Comparison of ENCODE assay signal across 22 mouse cellular contexts in the genomic region with DNA sequence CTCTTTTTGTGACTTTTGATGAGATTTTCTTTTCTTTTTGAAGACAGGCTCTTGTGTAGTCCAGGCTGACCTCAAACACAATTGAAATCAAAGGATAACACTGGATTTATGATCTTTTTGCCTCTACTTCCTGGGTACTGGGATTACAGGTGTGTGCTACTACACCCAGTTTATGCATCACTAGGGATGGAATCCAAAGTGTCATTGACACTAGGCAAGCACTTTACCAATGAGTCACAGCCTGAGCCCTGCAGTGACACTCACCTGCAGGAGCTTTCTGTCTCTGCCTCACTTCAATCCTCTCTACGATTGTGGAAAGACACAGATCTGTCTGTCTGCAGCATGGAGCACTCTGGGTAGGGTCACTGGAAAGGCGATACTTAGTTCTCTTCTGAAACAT. TPM values are rescaled to one million over a fixed set of nuclear protein-coding genes. Genes with fewer than 3 reads are reported as not detected.
A peak's percentile ranks its signal among the peaks of the same experiment; 100 is the strongest.
DNase-seq lines count a peak whose midpoint lies in the region; ATAC-seq and TF ChIP-seq lines count a peak whose summit lies in the region.
"Had no signal": no experiment of that assay in that cellular context is flagged by ENCODE, and none has a peak within 500 bp of the region (broad histone marks: within the 10 kb centered on the region; RNA-seq: fewer than 3 reads in every experiment).

No protein-coding gene starts in this region.

- no peak for DNase-seq in lung, postnatal 0 days (ENCODE audit: low spot score)
- DNase-seq in lung, postnatal 10 days = no peak
- DNase-seq: adrenal gland, postnatal 36 days; cerebellum, adult 18-20 months; cerebellum, adult 9-10 months; cerebellum, postnatal 14 days; gastrocnemius, postnatal 10 days; gastrocnemius, postnatal 36 days; heart, adult 2 months; heart, postnatal 14 days had no signal

- no peak overlapping the region for H3K9ac ChIP-seq in intestine, embryonic 15.5 days
- no peak overlapping the region for H3K9ac ChIP-seq in intestine, postnatal 0 days (ENCODE audit: low read depth, low read length)
- no peak overlapping the region for H3K9ac ChIP-seq in lung, postnatal 0 days (replicated peaks; ENCODE audit: low read depth)
- H3K9ac ChIP-seq in stomach, embryonic 15.5 days = no peak overlapping the region
- H3K9ac ChIP-seq in midbrain, embryonic 15.5 days = no peak overlapping the region
- no peak overlapping the region for H3K9ac ChIP-seq in hindbrain, embryonic 13.5 days
- H3K9ac ChIP-seq: forebrain, embryonic 13.5 days; heart, embryonic 13.5 days; hindbrain, embryonic 12.5 days had no signal

- 0 out of 2 replicates have a peak, but pooled peaks cover 3% of the 10 kb centered on the region for H3K4me1 ChIP-seq in intestine, embryonic 15.5 days (replicated peaks)
- 0 out of 2 replicates have a peak, but pooled peaks cover 2% of the 10 kb centered on the region for H3K4me1 ChIP-seq in intestine, postnatal 0 days (replicated peaks; ENCODE audit: control insufficient read depth, insufficient read depth, low read length)
- no peaks in the 10 kb centered on the region for H3K4me1 ChIP-seq in lung, postnatal 0 days (ENCODE audit: insufficient read depth, low read depth, low read length)
- H3K4me1 ChIP-seq in stomach, embryonic 15.5 days = no peaks in the 10 kb centered on the region
- H3K4me1 ChIP-seq in midbrain, embryonic 15.5 days = no peaks in the 10 kb centered on the region
- H3K4me1 ChIP-seq in hindbrain, embryonic 13.5 days (replicated peaks) = no peaks in the 10 kb centered on the region
- H3K4me1 ChIP-seq: hindbrain, embryonic 12.5 days had no signal

- H3K27ac ChIP-seq in intestine, embryonic 15.5 days = no peak overlapping the region
- H3K27ac ChIP-seq in intestine, postnatal 0 days (ENCODE audit: low read depth, low read length) = no peak overlapping the region
- H3K27ac ChIP-seq in lung, postnatal 0 days (ENCODE audit: low read length) = peak overlapping the region; percentile 91
- peak overlapping the region; percentile 24; the same call in 1 of the 2 replicates for H3K27ac ChIP-seq in stomach, embryonic 15.5 days
- no peak overlapping the region for H3K27ac ChIP-seq in midbrain, embryonic 15.5 days
- H3K27ac ChIP-seq in hindbrain, embryonic 13.5 days = no peak overlapping the region
- H3K27ac ChIP-seq: forebrain, embryonic 10.5 days; forebrain, embryonic 13.5 days; heart, adult 2 months; heart, embryonic 10.5 days; heart, embryonic 13.5 days; hindbrain, embryonic 12.5 days had no signal

- H3K27me3 ChIP-seq in intestine, embryonic 15.5 days (replicated peaks) = no peaks in the 10 kb centered on the region
- H3K27me3 ChIP-seq in intestine, postnatal 0 days (replicated peaks; ENCODE audit: control insufficient read depth, insufficient read depth, low read length) = no peaks in the 10 kb centered on the region
- H3K27me3 ChIP-seq in lung, postnatal 0 days (replicated peaks; ENCODE audit: insufficient read depth, low read length) = no peaks in the 10 kb centered on the region
- H3K27me3 ChIP-seq in stomach, embryonic 15.5 days (replicated peaks) = no peaks in the 10 kb centered on the region
- no peaks in the 10 kb centered on the region for H3K27me3 ChIP-seq in midbrain, embryonic 15.5 days (replicated peaks)
- H3K27me3 ChIP-seq in hindbrain, embryonic 13.5 days = no peaks in the 10 kb centered on the region
- H3K27me3 ChIP-seq: forebrain, embryonic 13.5 days; hindbrain, embryonic 12.5 days had no signal

- TF ChIP-seq EP300 in lung, postnatal 0 days (IDR thresholded peaks at IDR 0.05) = peak; percentile 80

- no peak for TF ChIP-seq CTCF in intestine, postnatal 0 days (IDR thresholded peaks at IDR 0.05; ENCODE audit: low read depth)
- TF ChIP-seq CTCF in lung, postnatal 0 days (IDR thresholded peaks at IDR 0.05) = no peak

- 0 out of 2 replicates have a peak, but pooled peaks have one; percentile 10 for ATAC-seq in intestine, embryonic 15.5 days
- ATAC-seq in intestine, postnatal 0 days = no peak
- peak; percentile 43 for ATAC-seq in lung, postnatal 0 days
- ATAC-seq in stomach, embryonic 15.5 days (ENCODE audit: insufficient read depth, low FRiP score, low read depth) = no peak
- no peak for ATAC-seq in midbrain, embryonic 15.5 days (replicated peaks)
- no peak for ATAC-seq in hindbrain, embryonic 13.5 days (ENCODE audit: low FRiP score)
- ATAC-seq: activated CD4-positive, CD25-positive, alpha-beta regulatory T cell, adult 4 months; forebrain, embryonic 13.5 days; forebrain, embryonic 16.5 days had no signal

- no peaks in the 10 kb centered on the region for H3K36me3 ChIP-seq in intestine, embryonic 15.5 days
- no peaks in the 10 kb centered on the region for H3K36me3 ChIP-seq in intestine, postnatal 0 days (ENCODE audit: control insufficient read depth, insufficient read depth)
- H3K36me3 ChIP-seq in lung, postnatal 0 days (ENCODE audit: insufficient read depth, low read length) = no peaks in the 10 kb centered on the region
- H3K36me3 ChIP-seq in stomach, embryonic 15.5 days = no peaks in the 10 kb centered on the region
- no peaks in the 10 kb centered on the region for H3K36me3 ChIP-seq in midbrain, embryonic 15.5 days (replicated peaks)
- H3K36me3 ChIP-seq in hindbrain, embryonic 13.5 days = no peaks in the 10 kb centered on the region
- H3K36me3 ChIP-seq: forebrain, embryonic 10.5 days; heart, embryonic 10.5 days; heart, embryonic 13.5 days; hindbrain, embryonic 12.5 days had no signal

- H3K4me3 ChIP-seq in intestine, embryonic 15.5 days (replicated peaks) = no peak overlapping the region
- H3K4me3 ChIP-seq in intestine, postnatal 0 days (ENCODE audit: low read depth, low read length) = no peak overlapping the region
- H3K4me3 ChIP-seq in lung, postnatal 0 days (ENCODE audit: low read depth, low read length) = no peak overlapping the region
- no peak overlapping the region for H3K4me3 ChIP-seq in stomach, embryonic 15.5 days (replicated peaks)
- no peak overlapping the region for H3K4me3 ChIP-seq in midbrain, embryonic 15.5 days
- H3K4me3 ChIP-seq in hindbrain, embryonic 13.5 days = no peak overlapping the region
- H3K4me3 ChIP-seq: forebrain, embryonic 10.5 days; forebrain, embryonic 13.5 days; heart, adult 2 months; heart, embryonic 10.5 days; heart, embryonic 13.5 days; hindbrain, embryonic 12.5 days had no signal

- 69% methylated on average over 2 of the region's 2 CpGs for WGBS in intestine, embryonic 15.5 days
- WGBS in intestine, postnatal 0 days = 77% methylated on average over 2 of the region's 2 CpGs
- 65% methylated on average over 2 of the region's 2 CpGs for WGBS in lung, postnatal 0 days
- WGBS in stomach, embryonic 15.5 days = 71% methylated on average over 2 of the region's 2 CpGs
- 90% methylated on average over 2 of the region's 2 CpGs for WGBS in midbrain, embryonic 15.5 days
- WGBS in hindbrain, embryonic 13.5 days = 100% methylated on average over 2 of the region's 2 CpGs

- H3K9me3 ChIP-seq in intestine, embryonic 15.5 days = no peaks in the 10 kb centered on the region
- H3K9me3 ChIP-seq in intestine, postnatal 0 days (ENCODE audit: control insufficient read depth) = no peaks in the 10 kb centered on the region
- no peaks in the 10 kb centered on the region for H3K9me3 ChIP-seq in lung, postnatal 0 days (ENCODE audit: low read length)
- H3K9me3 ChIP-seq in stomach, embryonic 15.5 days = no peaks in the 10 kb centered on the region
- H3K9me3 ChIP-seq in midbrain, embryonic 15.5 days = no peaks in the 10 kb centered on the region
- H3K9me3 ChIP-seq in hindbrain, embryonic 13.5 days = no peaks in the 10 kb centered on the region
- H3K9me3 ChIP-seq: forebrain, embryonic 13.5 days; heart, embryonic 10.5 days; heart, embryonic 13.5 days; hindbrain, embryonic 12.5 days had no signal

- H3K4me2 ChIP-seq in intestine, embryonic 15.5 days (replicated peaks) = no peak overlapping the region
- H3K4me2 ChIP-seq in intestine, postnatal 0 days (replicated peaks; ENCODE audit: low read depth) = no peak overlapping the region
- H3K4me2 ChIP-seq in lung, postnatal 0 days (replicated peaks; ENCODE audit: low read depth, low read length) = no peak overlapping the region
- H3K4me2 ChIP-seq in stomach, embryonic 15.5 days = no peak overlapping the region
- H3K4me2 ChIP-seq in midbrain, embryonic 15.5 days = no peak overlapping the region
- no peak overlapping the region for H3K4me2 ChIP-seq in hindbrain, embryonic 13.5 days
- H3K4me2 ChIP-seq: forebrain, embryonic 13.5 days; heart, embryonic 13.5 days; hindbrain, embryonic 12.5 days had no signal

RNA-seq across cellular contexts. Expression of a gene that starts 22.2 kb away (rescaled TPM):
- 20.0 and 20.3 TPM in 2 replicates for polyA plus RNA-seq in intestine, embryonic 15.5 days (2015; fragmentation: Nextera tagmentation; extraction: Ambion mirVana)
- polyA plus RNA-seq in intestine, postnatal 0 days (2015; fragmentation: Nextera tagmentation; extraction: Ambion mirVana) = 8.7 and 9.5 TPM in 2 replicates
- 584 and 640 TPM in 2 replicates for polyA plus RNA-seq in lung, postnatal 0 days (2015; fragmentation: Nextera tagmentation; extraction: Ambion mirVana)
- polyA plus RNA-seq in stomach, embryonic 15.5 days (2015; fragmentation: Nextera tagmentation; extraction: Ambion mirVana) = 35.2 and 48.4 TPM in 2 replicates
- polyA plus RNA-seq in midbrain, embryonic 15.5 days (2015; fragmentation: Nextera tagmentation; extraction: Ambion mirVana) = 10.7 and 11.0 TPM in 2 replicates
- polyA plus RNA-seq in hindbrain, embryonic 13.5 days (2015; fragmentation: Nextera tagmentation; extraction: Ambion mirVana) = 7.4 and 7.8 TPM in 2 replicates

RNA-seq across cellular contexts. Expression of a gene that starts 59.3 kb away (rescaled TPM):
- polyA plus RNA-seq in intestine, embryonic 15.5 days (2015; fragmentation: Nextera tagmentation; extraction: Ambion mirVana) = 0.15 and 0.25 TPM in 2 replicates
- 0.26 TPM in 1 of 2 replicates, not detected in the other for polyA plus RNA-seq in intestine, postnatal 0 days (2015; fragmentation: Nextera tagmentation; extraction: Ambion mirVana)
- polyA plus RNA-seq in lung, postnatal 0 days (2015; fragmentation: Nextera tagmentation; extraction: Ambion mirVana) = 9.9 and 11.7 TPM in 2 replicates
- polyA plus RNA-seq in stomach, embryonic 15.5 days (2015; fragmentation: Nextera tagmentation; extraction: Ambion mirVana) = 0.98 TPM in 2 replicates
- polyA plus RNA-seq in midbrain, embryonic 15.5 days (2015; fragmentation: Nextera tagmentation; extraction: Ambion mirVana) = 12.1 and 13.3 TPM in 2 replicates
- polyA plus RNA-seq in hindbrain, embryonic 13.5 days (2015; fragmentation: Nextera tagmentation; extraction: Ambion mirVana) = 5.4 and 6.0 TPM in 2 replicates
- polyA plus RNA-seq: activated CD4-positive, CD25-positive, alpha-beta regulatory T cell, adult 4 months had no signal

Comparison
In these comparisons a context has a peak if more than half of its experiments do, and no peak if none do; other contexts are left out.
1. ATAC-seq: peak in intestine, embryonic 15.5 days (single experiment) and lung, postnatal 0 days (single experiment); none in intestine, postnatal 0 days (single experiment), stomach, embryonic 15.5 days (single experiment), midbrain, embryonic 15.5 days (single experiment) and hindbrain, embryonic 13.5 days (single experiment).
2. H3K27ac ChIP-seq: peak in lung, postnatal 0 days (single experiment) and stomach, embryonic 15.5 days (single experiment); none in intestine, embryonic 15.5 days (single experiment), intestine, postnatal 0 days (single experiment), midbrain, embryonic 15.5 days (single experiment) and hindbrain, embryonic 13.5 days (single experiment).
3. RNA of a gene that starts 22.2 kb away (polyA plus RNA-seq): 584 to 640 TPM in lung, postnatal 0 days; 35.2 to 48.4 TPM in stomach, embryonic 15.5 days, 20.0 to 20.3 TPM in intestine, embryonic 15.5 days, 10.7 to 11.0 TPM in midbrain, embryonic 15.5 days, 8.7 to 9.5 TPM in intestine, postnatal 0 days and 7.4 to 7.8 TPM in hindbrain, embryonic 13.5 days; every median in the first group is over 10 times any median in the second.